Mouse (Mus musculus): ENCODE data around the gene Mybph.

DNA sequence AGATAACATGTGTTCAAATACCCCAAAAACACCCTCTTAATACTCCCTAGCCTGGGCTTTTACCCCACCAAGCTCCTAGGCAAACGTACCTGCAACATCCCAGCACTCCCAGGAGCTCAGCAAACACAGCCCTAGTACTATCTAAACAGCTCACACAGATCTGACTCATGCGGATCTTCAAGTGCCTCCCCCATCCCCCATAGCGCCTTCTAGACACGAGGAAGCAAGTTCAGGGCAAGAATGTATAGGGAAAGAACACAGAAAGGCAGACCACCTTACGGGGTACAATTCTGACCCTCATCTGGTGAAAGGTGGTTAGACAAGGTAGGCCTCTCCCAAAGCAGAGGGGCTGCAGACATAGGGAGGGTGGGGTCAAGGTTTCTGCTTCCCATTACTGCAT is 12.8 kb downstream of the Mybph start:
- no peak for TF ChIP-seq CTCF (IDR thresholded peaks at IDR 0.05; ENCODE audit: low read depth)
- no peak for TF ChIP-seq EP300 (IDR thresholded peaks at IDR 0.05; ENCODE audit: low read depth)
